Mouse (Mus musculus): Measurements from ENCODE around the gene Clec2e. TPM values are rescaled to one million over a fixed set of nuclear protein-coding genes. Genes with fewer than 3 reads are reported as not detected.
A peak's percentile ranks its signal among the peaks of the same experiment; 100 is the strongest.

Clec2e gene
- total RNA-seq, 2 experiments from 2014 or later: not detected

- intact Hi-C loops (cut with DNase I): no loop called here
- DNase-seq: no peak
These were observed 34.9 kb downstream of the Clec2e start for GRCm38 (mm10) chr6:129065857-129066256.

GRCm38 (mm10) chr6:129065407-129065806, 35.3 kb downstream of the Clec2e start:
- intact Hi-C loops (cut with DNase I): no loop called here
- no peak for DNase-seq

GRCm38 (mm10) chr6:129058013-129058412, 42.7 kb downstream of the Clec2e start:
- intact Hi-C loops (cut with DNase I): no loop called here

GRCm38 (mm10) chr6:129056237-129056636, 44.5 kb downstream of the Clec2e start:
- intact Hi-C loops (cut with DNase I): no loop called here
- no peak for DNase-seq

More at GRCm38 (mm10) chr6:129058013-129058412, 42.7 kb downstream of the Clec2e start:
- DNase-seq: no peak

- DNase-seq: no peak
- intact Hi-C loops (cut with DNase I): no loop called here
These were observed 49.0 kb downstream of the Clec2e start for GRCm38 (mm10) chr6:129051731-129052130.

- intact Hi-C loops (cut with DNase I): no loop called here
- DNase-seq: no peak
These were observed 49.6 kb downstream of the Clec2e start for GRCm38 (mm10) chr6:129051086-129051485.

GRCm38 (mm10) chr6:129049596-129050251, 51.0 kb downstream of the Clec2e start:
- no peak for DNase-seq

GRCm38 (mm10) chr6:129048857-129049473, 51.7 kb downstream of the Clec2e start:
- DNase-seq: peak; percentile 31 to 34
- intact Hi-C loops (cut with DNase I): no loop called here

More at GRCm38 (mm10) chr6:129049596-129050251, 51.0 kb downstream of the Clec2e start:
- intact Hi-C loops (cut with DNase I): no loop called here

GRCm38 (mm10) chr6:129048381-129048780, 52.3 kb downstream of the Clec2e start:
- intact Hi-C loops (cut with DNase I): no loop called here
- DNase-seq: no peak

GRCm38 (mm10) chr6:129045601-129046000, 55.1 kb downstream of the Clec2e start, which contains the start of gene Klrb1f:
Gene Klrb1f (plus strand): TSS chr6:129045901.
- intact Hi-C loops (cut with DNase I): no loop called here
- DNase-seq: no peak

- intact Hi-C loops (cut with DNase I): no loop called here
- no peak for DNase-seq
These were observed 58.2 kb downstream of the Clec2e start for GRCm38 (mm10) chr6:129042470-129042869.

Other genes starting within 250 kb of the Clec2e start
- gene Clec2i, start 213.3 kb downstream of the Clec2e start, total RNA-seq (2021): not detected
- under 1 TPM in 1 of 2 experiments, not detected in 1; 0.38 TPM for gene BC035044, start 209.8 kb downstream of the Clec2e start, total RNA-seq (2021)
- gene Clec2g, start 166.5 kb downstream of the Clec2e start, total RNA-seq (2021): 1 to 10 TPM; 3.5 to 3.6 TPM
- not detected for gene Klrb1f, start 55.0 kb downstream of the Clec2e start, total RNA-seq (2021)
- gene Clec2d, start 79.7 kb upstream of the Clec2e start, total RNA-seq (2021): 10 to 100 TPM; 35.1 to 51.7 TPM
- gene Cd69, start 174.5 kb upstream of the Clec2e start, total RNA-seq (2021): under 1 TPM in 1 of 2 experiments, not detected in 1; 0.28 TPM
- gene 4922502D21Rik, start 230.9 kb upstream of the Clec2e start, total RNA-seq (2021): not detected
- 1 to 10 TPM; 1.1 TPM for gene Clec12a, start 241.8 kb upstream of the Clec2e start, total RNA-seq (2021)

Measured in heart, postnatal 36 days (tissue).